Mouse (Mus musculus) gastrocnemius, adult 2 months (tissue): Measurements from ENCODE around the gene Mapkapk2. TPM values are rescaled to one million over a fixed set of nuclear protein-coding genes. Genes with fewer than 3 reads are reported as not detected.

Source experiments
- DNase-seq: peaks from one replicate; pipeline ENCODE4 v3.0.0; 2022
- H3K27ac ChIP-seq: fragments of 200-600 bp; 2 replicates; pipeline ENCODE4 v1.8.1; 2022; ENCODE audit warnings: mild to moderate bottlenecking
- H3K4me3 ChIP-seq: fragments of 200-600 bp; 2 replicates; pipeline ENCODE4 v1.8.1; 2022; ENCODE audit warnings: mild to moderate bottlenecking, moderate library complexity
- CTCF ChIP-seq: fragments of 200-600 bp; IDR thresholded peaks from 2 replicates; pipeline ENCODE4 v1.8.1; 2022; ENCODE audit warnings: antibody characterized with exemption, mild to moderate bottlenecking, moderate library complexity
- intact Hi-C: fragments of 180-260 bp; cut with DNase I; formaldehyde crosslinking; loops from one replicate; pipeline ENCODE4 v1.15.1; 2025
- total RNA-seq, 2 experiments: library from RNA; stranded (reverse); gene quantifications; 2 replicates each; pipeline ENCODE4 v1.2.3; 2021

Gene Mapkapk2
- total RNA-seq, 2 experiments from 2014 or later = 203 to 251 TPM

- Histone ChIP-seq H3K27ac (peak overlapping the region; percentile 74), H3K4me3 (no peak overlapping the region)
- no peak for TF ChIP-seq CTCF
- no peak for DNase-seq
- intact Hi-C loops = no loop called here
Observed at GRCm38 (mm10) chr1:131072376-131072990, 25.1 kb downstream of the Mapkapk2 start.

- Histone ChIP-seq H3K4me3 (no peak overlapping the region), H3K27ac (peak overlapping the region; percentile 74)
- no peak for TF ChIP-seq CTCF
- DNase-seq = peak; percentile 71
- intact Hi-C loops = loop anchor here (10.0 kb wide), 1 partner anchor 354 kb away; the partner anchor contains the start of genes Gm29427 and Yod1
Observed at GRCm38 (mm10) chr1:131069010-131069409, 28.6 kb downstream of the Mapkapk2 start.

- no peak for DNase-seq
- peak overlapping the region; percentile 74 for H3K27ac ChIP-seq
- intact Hi-C loops = loop anchor here (10.0 kb wide), 1 partner anchor 353 kb away; the partner anchor contains the start of genes Gm29427 and Yod1
- no peak overlapping the region for H3K4me3 ChIP-seq
- TF ChIP-seq CTCF = no peak
Observed at GRCm38 (mm10) chr1:131068011-131068727, 29.5 kb downstream of the Mapkapk2 start.

- no peak for TF ChIP-seq CTCF
- no peak overlapping the region for H3K4me3 ChIP-seq
- intact Hi-C loops = loop anchor here (5.0 to 10.0 kb wide), 2 partner anchors 33 to 349 kb away; partner anchors contain the start of genes Gm29427, Mapkapk2 and Yod1
- H3K27ac ChIP-seq = peak overlapping the region; percentile 85; the same call in 1 of the 2 replicates
- no peak for DNase-seq
Observed at GRCm38 (mm10) chr1:131064202-131064601, 33.4 kb downstream of the Mapkapk2 start.

- no peak for TF ChIP-seq CTCF
- DNase-seq = peak; percentile 85
- Histone ChIP-seq H3K4me3 (no peak overlapping the region), H3K27ac (peak overlapping the region; percentile 85)
- intact Hi-C loops = loop anchor here (5.0 to 10.0 kb wide), 2 partner anchors 34 to 348 kb away; partner anchors contain the start of genes Gm29427, Mapkapk2 and Yod1
Observed at GRCm38 (mm10) chr1:131062821-131063220, 34.8 kb downstream of the Mapkapk2 start.

- intact Hi-C loops = loop anchor here (5.0 to 10.0 kb wide), 2 partner anchors 36 to 347 kb away; partner anchors contain the start of genes Gm29427, Mapkapk2 and Yod1
- peak; percentile 19 for DNase-seq
Observed at GRCm38 (mm10) chr1:131061740-131062254, 35.8 kb downstream of the Mapkapk2 start.

GRCm38 (mm10) chr1:131060290-131061253 is 37.1 kb downstream of the Mapkapk2 start:
- peak; percentile 76 for TF ChIP-seq CTCF
- peak; percentile 70 for DNase-seq
- Histone ChIP-seq H3K4me3 (peak overlapping the region; percentile 47), H3K27ac (peak overlapping the region; percentile 85)
- intact Hi-C loops = loop anchor here (5.0 to 10.0 kb wide), 2 partner anchors 37 to 346 kb away; partner anchors contain the start of genes Gm29427, Mapkapk2 and Yod1

More at GRCm38 (mm10) chr1:131061740-131062254, 35.8 kb downstream of the Mapkapk2 start:
- Histone ChIP-seq H3K27ac (peak overlapping the region; percentile 85), H3K4me3 (no peak overlapping the region)
- TF ChIP-seq CTCF = no peak

GRCm38 (mm10) chr1:131059841-131060240 is 37.8 kb downstream of the Mapkapk2 start:
- intact Hi-C loops = loop anchor here (5.0 to 10.0 kb wide), 3 partner anchors 37 to 515 kb away; partner anchors contain the start of genes Gm29427, Mapkapk2 and Yod1
- peak overlapping the region; percentile 85 for H3K27ac ChIP-seq
- no peak for TF ChIP-seq CTCF
- no peak overlapping the region for H3K4me3 ChIP-seq
- peak; percentile 19 for DNase-seq

- Histone ChIP-seq H3K27ac (peak overlapping the region; percentile 85), H3K4me3 (no peak overlapping the region)
- peak; percentile 15 for DNase-seq
- intact Hi-C loops = loop anchor here (10.0 kb wide), 1 partner anchor 515 kb away; no protein-coding TSS in a partner anchor
- TF ChIP-seq CTCF = no peak
Observed at GRCm38 (mm10) chr1:131059411-131059810, 38.2 kb downstream of the Mapkapk2 start.

- peak; percentile 16 for DNase-seq
- intact Hi-C loops = loop anchor here (10.0 kb wide), 1 partner anchor 514 kb away; no protein-coding TSS in a partner anchor
- no peak overlapping the region for H3K4me3 ChIP-seq
- no peak for TF ChIP-seq CTCF
- no peak overlapping the region for H3K27ac ChIP-seq
Observed at GRCm38 (mm10) chr1:131058431-131058830, 39.2 kb downstream of the Mapkapk2 start.

GRCm38 (mm10) chr1:131054251-131054650 is 43.4 kb downstream of the Mapkapk2 start:
- DNase-seq = no peak
- no peak overlapping the region for H3K27ac ChIP-seq
- TF ChIP-seq CTCF = no peak
- intact Hi-C loops = loop anchor here (5.0 to 10.0 kb wide), 2 partner anchors 67 to 509 kb away; no protein-coding TSS in a partner anchor
- H3K4me3 ChIP-seq = no peak overlapping the region
